Mouse (Mus musculus): Measurements from ENCODE around the gene Phox2b. TPM values are rescaled to one million over a fixed set of nuclear protein-coding genes. Genes with fewer than 3 reads are reported as not detected.

Phox2b gene
- polyA plus RNA-seq, 1 experiment = not detected

DNA sequence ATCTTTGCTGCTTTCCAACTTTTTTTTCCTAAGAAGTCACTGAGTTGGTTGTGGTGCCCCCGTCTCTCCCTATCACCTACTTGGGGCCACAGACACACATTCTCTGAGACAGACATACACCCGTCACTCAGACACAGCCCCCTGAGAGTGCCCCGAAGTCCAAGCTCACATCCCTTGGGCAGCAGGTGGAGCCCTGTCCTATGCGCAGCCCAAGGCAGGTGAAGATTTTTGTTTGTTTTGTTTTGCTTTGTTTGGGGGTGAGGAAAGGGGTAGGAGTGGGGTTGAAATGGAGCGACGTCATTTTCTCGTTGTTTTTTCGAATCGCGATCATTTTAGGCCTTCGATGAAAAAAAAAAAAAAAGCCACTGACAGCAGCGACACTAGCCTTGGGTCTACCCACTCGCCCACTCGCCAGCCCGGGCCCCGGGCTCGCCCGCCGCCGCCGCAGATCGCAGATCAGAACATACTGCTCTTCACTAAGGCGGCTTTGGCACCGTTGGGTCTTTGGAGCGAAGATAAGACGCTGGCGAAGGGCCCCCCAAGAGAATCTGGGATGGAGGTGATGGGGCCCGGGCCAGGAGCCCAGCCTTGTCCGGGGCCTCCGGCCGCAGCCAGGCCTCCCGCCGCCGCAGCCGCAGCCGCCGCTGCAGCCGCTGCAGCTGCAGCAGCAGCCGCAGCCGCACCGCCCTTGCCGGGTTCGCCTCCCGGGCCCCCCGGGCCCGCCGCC, 3.3 kb downstream of the Phox2b start:
- Histone ChIP-seq H3K36me3 (ENCODE audit: control insufficient read depth) (no peaks in the 10 kb centered on the region), H3K9me3 (ENCODE audit: control insufficient read depth, low read length) (no peaks in the 10 kb centered on the region), H3K27me3 (ENCODE audit: control insufficient read depth) (peaks cover 91% of the 10 kb centered on the region), H3K4me1 (ENCODE audit: control insufficient read depth) (no peaks in the 10 kb centered on the region), H3K4me3 (replicated peaks) (no peak overlapping the region)
- TF ChIP-seq TAL1 (IDR thresholded peaks at IDR 0.05; ENCODE audit: low read length) (no peak), GATA1 (IDR thresholded peaks at IDR 0.05; ENCODE audit: low read length) (no peak)

DNA sequence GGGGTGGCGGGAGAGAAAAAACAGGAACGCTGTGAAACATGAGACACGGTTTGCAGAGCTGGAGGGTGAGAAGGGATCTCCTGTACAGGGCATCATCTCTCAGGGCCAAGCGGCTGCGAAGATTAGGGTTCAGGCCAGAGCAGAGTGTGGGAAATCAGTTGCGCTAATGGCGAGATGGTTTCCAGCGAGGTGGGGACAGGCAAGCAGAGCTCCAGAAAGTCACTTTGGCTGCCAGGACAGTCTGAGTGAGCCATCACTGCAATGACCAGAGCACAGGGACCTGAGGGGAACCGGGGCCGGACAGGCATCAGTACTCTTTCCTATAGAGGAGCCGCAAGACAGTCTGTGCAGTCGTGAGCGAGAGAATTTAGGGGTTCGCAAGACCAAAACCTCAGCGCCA, 3.9 kb downstream of the Phox2b start:
- no peaks in the 10 kb centered on the region for H3K36me3 ChIP-seq (ENCODE audit: control insufficient read depth)
- TF ChIP-seq GATA1 (IDR thresholded peaks at IDR 0.05; ENCODE audit: low read length) = no peak
- TF ChIP-seq TAL1 (IDR thresholded peaks at IDR 0.05; ENCODE audit: low read length) = no peak
- H3K27me3 ChIP-seq (ENCODE audit: control insufficient read depth) = peaks cover 91% of the 10 kb centered on the region
- H3K4me3 ChIP-seq (replicated peaks) = no peak overlapping the region
- no peaks in the 10 kb centered on the region for H3K9me3 ChIP-seq (ENCODE audit: control insufficient read depth, low read length)
- no peaks in the 10 kb centered on the region for H3K4me1 ChIP-seq (ENCODE audit: control insufficient read depth)

DNA sequence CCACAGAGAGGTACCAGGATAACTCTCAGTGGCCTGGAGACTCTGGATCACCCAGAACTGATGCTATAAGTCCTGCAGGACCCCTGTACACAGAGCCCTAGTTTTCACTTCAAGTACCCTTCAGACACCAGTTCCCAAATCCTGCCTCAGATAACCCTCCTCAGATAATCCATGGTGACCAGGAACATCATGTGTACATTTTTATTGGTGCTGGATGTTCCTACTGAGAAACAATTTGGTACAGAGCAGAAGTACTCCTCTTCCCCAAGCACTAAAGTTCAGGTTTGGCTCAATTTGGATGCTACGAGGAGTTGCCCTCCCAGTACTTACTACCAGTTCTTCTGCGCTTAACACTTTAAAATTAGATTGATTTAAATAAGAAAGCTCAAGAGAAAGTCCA, 5.1 kb downstream of the Phox2b start:
- Histone ChIP-seq H3K36me3 (ENCODE audit: control insufficient read depth) (no peaks in the 10 kb centered on the region), H3K4me1 (ENCODE audit: control insufficient read depth) (no peaks in the 10 kb centered on the region), H3K9me3 (ENCODE audit: control insufficient read depth, low read length) (no peaks in the 10 kb centered on the region), H3K4me3 (replicated peaks) (no peak overlapping the region), H3K27me3 (ENCODE audit: control insufficient read depth) (peaks cover 80% of the 10 kb centered on the region)
- no peak for TF ChIP-seq GATA1 (IDR thresholded peaks at IDR 0.05; ENCODE audit: low read length)
- no peak for TF ChIP-seq TAL1 (IDR thresholded peaks at IDR 0.05; ENCODE audit: low read length)

DNA sequence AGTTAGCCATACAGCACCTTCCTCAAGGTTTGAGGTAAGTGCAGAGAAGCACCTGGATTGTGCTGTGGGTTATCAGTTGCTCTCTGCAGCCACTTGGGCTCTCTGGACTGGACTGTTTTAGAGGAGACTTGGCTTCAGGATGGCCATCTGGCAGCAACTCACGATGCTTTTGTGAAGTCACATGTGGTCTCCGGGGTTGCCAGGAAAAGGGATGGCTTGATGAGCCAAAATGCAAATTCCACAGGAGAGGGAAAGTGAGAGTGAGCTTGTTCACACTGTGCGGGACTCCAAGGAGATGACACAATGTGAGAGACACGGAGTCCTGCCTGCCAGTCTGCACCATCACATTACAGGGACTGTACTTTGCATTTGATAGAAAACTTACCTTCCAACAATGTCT, 7.3 kb downstream of the Phox2b start:
- Histone ChIP-seq H3K36me3 (ENCODE audit: control insufficient read depth) (no peaks in the 10 kb centered on the region), H3K4me1 (ENCODE audit: control insufficient read depth) (no peaks in the 10 kb centered on the region), H3K27me3 (ENCODE audit: control insufficient read depth) (peaks cover 60% of the 10 kb centered on the region)

DNA sequence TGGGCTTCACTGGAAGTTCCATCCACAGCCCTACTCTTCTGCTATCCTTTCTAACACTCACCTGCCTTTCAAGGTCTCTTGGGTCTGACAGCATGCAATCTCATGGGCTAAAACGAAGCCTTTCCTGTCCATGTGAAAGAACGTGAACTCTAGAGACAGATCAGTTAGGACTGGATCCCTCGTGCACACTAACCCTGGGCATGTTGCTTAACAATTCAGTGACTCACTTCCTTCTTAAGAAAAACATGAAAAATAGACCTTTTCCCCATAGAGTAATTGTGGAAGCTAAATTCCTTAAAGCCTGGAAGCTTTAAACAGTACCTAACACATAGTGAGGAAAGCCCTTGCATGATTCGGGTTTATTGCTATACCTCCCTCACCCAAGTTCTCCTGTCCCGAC, 8.2 kb downstream of the Phox2b start:
- H3K36me3 ChIP-seq (ENCODE audit: control insufficient read depth) = no peaks in the 10 kb centered on the region
- TF ChIP-seq GATA1 (IDR thresholded peaks at IDR 0.05; ENCODE audit: low read length) (no peak), TAL1 (IDR thresholded peaks at IDR 0.05; ENCODE audit: low read length) (no peak)
- H3K9me3 ChIP-seq (ENCODE audit: control insufficient read depth, low read length) = no peaks in the 10 kb centered on the region
- H3K27me3 ChIP-seq (ENCODE audit: control insufficient read depth) = peaks cover 51% of the 10 kb centered on the region
- no peak overlapping the region for H3K4me3 ChIP-seq (replicated peaks)
- no peaks in the 10 kb centered on the region for H3K4me1 ChIP-seq (ENCODE audit: control insufficient read depth)

More for the DNA sequence above, 7.3 kb downstream of the Phox2b start:
- TF ChIP-seq GATA1 (IDR thresholded peaks at IDR 0.05; ENCODE audit: low read length) = no peak
- Histone ChIP-seq H3K4me3 (replicated peaks) (no peak overlapping the region), H3K9me3 (ENCODE audit: control insufficient read depth, low read length) (no peaks in the 10 kb centered on the region)

DNA sequence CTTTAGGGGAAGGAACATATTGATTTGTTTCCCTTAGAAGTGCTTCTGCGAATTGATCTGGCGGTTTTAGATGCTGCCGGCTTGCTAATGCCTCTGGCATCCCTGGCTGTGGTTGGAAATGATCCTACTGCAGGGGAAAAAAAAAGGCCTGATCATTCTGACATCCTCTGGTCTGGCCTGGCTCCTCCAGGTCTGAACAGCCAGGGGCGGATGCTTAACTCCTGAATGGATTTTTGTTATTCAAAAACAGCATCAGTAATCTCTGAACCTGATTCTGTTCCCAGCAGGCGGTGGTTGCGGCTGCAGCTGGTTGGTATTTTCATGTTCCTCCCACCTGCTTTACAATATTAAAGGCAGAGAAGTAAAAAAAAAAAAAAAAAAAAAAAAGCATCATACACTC, 16.0 kb downstream of the Phox2b start:
- Histone ChIP-seq H3K27me3 (ENCODE audit: control insufficient read depth) (peaks cover 3% of the 10 kb centered on the region), H3K36me3 (ENCODE audit: control insufficient read depth) (no peaks in the 10 kb centered on the region), H3K4me1 (ENCODE audit: control insufficient read depth) (no peaks in the 10 kb centered on the region), H3K9me3 (ENCODE audit: control insufficient read depth, low read length) (no peaks in the 10 kb centered on the region), H3K4me3 (replicated peaks) (no peak overlapping the region)
- TF ChIP-seq GATA1 (IDR thresholded peaks at IDR 0.05; ENCODE audit: low read length) (no peak), TAL1 (IDR thresholded peaks at IDR 0.05; ENCODE audit: low read length) (no peak)

DNA sequence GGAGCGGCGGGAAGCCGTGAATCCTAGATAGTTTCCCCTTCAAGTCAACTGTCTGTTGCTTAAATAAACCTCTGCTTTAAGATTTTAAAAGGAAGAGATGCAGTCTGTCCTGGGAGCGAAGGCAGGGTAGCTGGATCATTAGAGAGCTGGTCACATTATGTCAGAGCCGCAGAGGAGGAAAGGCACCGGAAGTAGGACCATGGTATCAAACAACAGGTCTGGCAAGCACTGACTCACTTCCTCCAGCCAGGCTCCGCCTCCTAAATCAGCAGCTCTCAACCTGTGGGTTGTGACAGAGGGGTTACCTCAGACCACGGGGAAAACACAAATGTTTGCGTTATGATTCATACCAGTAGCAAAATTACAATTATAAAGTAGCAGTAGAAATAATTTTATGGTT, 35.5 kb downstream of the Phox2b start:
- H3K36me3 ChIP-seq (ENCODE audit: control insufficient read depth) = no peaks in the 10 kb centered on the region
- H3K4me1 ChIP-seq (ENCODE audit: control insufficient read depth) = no peaks in the 10 kb centered on the region
- no peak overlapping the region for H3K4me3 ChIP-seq (replicated peaks)
- no peaks in the 10 kb centered on the region for H3K9me3 ChIP-seq (ENCODE audit: control insufficient read depth, low read length)
- TF ChIP-seq GATA1 (IDR thresholded peaks at IDR 0.05; ENCODE audit: low read length) = no peak
- no peaks in the 10 kb centered on the region for H3K27me3 ChIP-seq (ENCODE audit: control insufficient read depth)

DNA sequence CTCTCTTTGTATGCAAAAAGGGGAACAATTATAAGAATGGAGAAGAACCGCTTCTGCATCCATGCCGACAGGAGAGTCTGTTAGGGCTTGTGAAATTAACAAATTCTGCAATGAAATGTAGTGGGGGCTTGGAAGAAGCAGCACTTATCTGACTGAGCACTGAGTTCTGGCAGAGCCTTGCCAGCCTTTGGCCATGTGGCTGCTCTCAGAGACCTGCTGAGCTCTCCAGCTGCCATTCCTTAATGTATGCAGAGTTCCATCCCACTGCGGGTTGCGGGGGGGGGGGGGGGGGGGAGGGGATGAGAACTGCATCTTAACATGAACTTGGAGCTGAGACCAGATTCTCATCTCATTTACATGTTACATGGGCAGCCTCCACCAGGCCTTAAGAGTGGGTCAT, 38.6 kb downstream of the Phox2b start:
- H3K4me3 ChIP-seq (replicated peaks) = no peak overlapping the region
- no peaks in the 10 kb centered on the region for H3K4me1 ChIP-seq (ENCODE audit: control insufficient read depth)
- no peaks in the 10 kb centered on the region for H3K27me3 ChIP-seq (ENCODE audit: control insufficient read depth)
- TF ChIP-seq GATA1 (IDR thresholded peaks at IDR 0.05; ENCODE audit: low read length) = no peak
- no peak for TF ChIP-seq TAL1 (IDR thresholded peaks at IDR 0.05; ENCODE audit: low read length)
- H3K9me3 ChIP-seq (ENCODE audit: control insufficient read depth, low read length) = peaks cover 2% of the 10 kb centered on the region
- H3K36me3 ChIP-seq (ENCODE audit: control insufficient read depth) = no peaks in the 10 kb centered on the region

DNA sequence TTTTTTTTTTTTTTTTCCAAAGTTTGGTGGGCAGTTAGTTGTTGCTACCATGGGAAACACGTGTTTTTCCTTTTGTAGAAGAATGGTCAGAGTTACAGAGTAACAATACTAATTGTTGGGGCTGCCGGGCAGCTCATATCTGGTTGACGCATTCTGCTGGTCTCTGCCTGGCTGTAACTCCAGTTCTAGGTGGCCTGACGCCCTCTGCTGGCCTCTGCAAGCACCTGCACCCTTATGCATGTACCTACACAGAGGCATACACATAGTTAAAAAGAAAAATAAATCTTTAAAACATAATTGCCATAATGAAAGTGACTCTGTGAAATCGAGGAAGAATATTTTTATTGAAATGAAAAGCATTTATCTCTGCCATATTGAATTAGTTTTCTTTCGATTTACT, 41.3 kb downstream of the Phox2b start:
- TF ChIP-seq TAL1 (IDR thresholded peaks at IDR 0.05; ENCODE audit: low read length) (no peak), GATA1 (IDR thresholded peaks at IDR 0.05; ENCODE audit: low read length) (no peak)
- H3K9me3 ChIP-seq (ENCODE audit: control insufficient read depth, low read length) = peaks cover 2% of the 10 kb centered on the region
- H3K4me3 ChIP-seq (replicated peaks) = no peak overlapping the region
- H3K36me3 ChIP-seq (ENCODE audit: control insufficient read depth) = no peaks in the 10 kb centered on the region
- H3K4me1 ChIP-seq (ENCODE audit: control insufficient read depth) = no peaks in the 10 kb centered on the region
- H3K27me3 ChIP-seq (ENCODE audit: control insufficient read depth) = no peaks in the 10 kb centered on the region

DNA sequence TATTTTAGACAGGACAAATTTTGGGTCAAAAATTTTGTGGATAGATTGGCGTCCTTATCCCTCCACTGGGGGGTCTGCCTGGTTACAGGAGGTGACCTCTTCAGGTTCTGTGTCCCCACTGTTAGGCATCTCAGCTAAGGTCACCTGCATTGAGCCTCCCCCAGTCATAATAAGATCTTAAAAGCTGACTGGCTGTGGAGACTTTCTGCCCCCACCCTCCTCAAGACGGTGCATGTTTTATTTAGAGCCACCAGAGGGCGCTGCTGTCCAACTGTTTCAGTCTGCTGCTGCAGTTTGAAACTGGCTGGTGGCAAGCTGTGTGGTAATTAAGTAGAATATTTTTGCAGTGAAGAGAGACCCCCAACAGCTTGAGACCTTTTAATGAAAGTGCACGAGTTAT, 51.1 kb downstream of the Phox2b start:
- no peaks in the 10 kb centered on the region for H3K36me3 ChIP-seq (ENCODE audit: control insufficient read depth)
- no peaks in the 10 kb centered on the region for H3K4me1 ChIP-seq (ENCODE audit: control insufficient read depth)
- H3K27me3 ChIP-seq (ENCODE audit: control insufficient read depth) = no peaks in the 10 kb centered on the region
- no peak for TF ChIP-seq GATA1 (IDR thresholded peaks at IDR 0.05; ENCODE audit: low read length)
- no peak for TF ChIP-seq TAL1 (IDR thresholded peaks at IDR 0.05; ENCODE audit: low read length)
- H3K4me3 ChIP-seq (replicated peaks) = no peak overlapping the region
- H3K9me3 ChIP-seq (ENCODE audit: control insufficient read depth, low read length) = no peaks in the 10 kb centered on the region

Other genes starting within 250 kb of the Phox2b start
- 12.4 and 14.0 TPM in 2 replicates for gene Tmem33, start 161.3 kb upstream of the Phox2b start, polyA plus RNA-seq (2012)
- gene Slc30a9, start 207.7 kb upstream of the Phox2b start, polyA plus RNA-seq (2012) = 1.6 and 2.1 TPM in 2 replicates

Measured in erythroblast, embryonic 14.5 days (primary cell).